Comparison of ENCODE assay signal across 22 mouse cellular contexts in the genomic region with DNA sequence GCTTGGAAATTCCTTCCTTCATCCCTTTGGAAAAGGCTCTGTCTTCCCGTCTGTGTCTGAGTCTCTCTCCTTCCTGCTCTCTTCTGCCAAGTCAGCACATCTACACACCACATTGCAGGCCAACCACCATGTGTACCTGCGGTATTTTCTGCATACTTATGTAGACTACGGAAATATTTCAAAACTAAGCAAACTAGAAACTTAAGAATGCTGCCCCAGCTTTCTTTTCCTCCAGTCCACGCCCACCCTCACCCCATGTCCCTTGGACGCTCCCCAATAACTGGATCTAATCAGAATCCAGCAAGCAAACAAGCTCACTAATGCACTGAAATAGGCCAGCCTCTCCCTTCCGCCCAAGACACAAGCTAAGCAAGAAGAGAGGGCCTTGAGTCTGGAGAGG. TPM values are rescaled to one million over a fixed set of nuclear protein-coding genes. Genes with fewer than 3 reads are reported as not detected.
A peak's percentile ranks its signal among the peaks of the same experiment; 100 is the strongest.
DNase-seq lines count a peak whose midpoint lies in the region; ATAC-seq lines count a peak whose summit lies in the region.
"Had no signal": no experiment of that assay in that cellular context is flagged by ENCODE, and none has a peak within 500 bp of the region (broad histone marks: within the 10 kb centered on the region; RNA-seq: fewer than 3 reads in every experiment).

No protein-coding gene starts in this region.

- no peaks in the 10 kb centered on the region for H3K36me3 ChIP-seq in intestine, embryonic 16.5 days (ENCODE audit: control insufficient read depth, insufficient read depth, low read length)
- no peaks in the 10 kb centered on the region for H3K36me3 ChIP-seq in hindbrain, embryonic 10.5 days
- H3K36me3 ChIP-seq: G1E; kidney, embryonic 15.5 days; liver, embryonic 13.5 days; midbrain, embryonic 15.5 days had no signal

- 70% methylated on average over 6 of the region's 6 CpGs for WGBS in intestine, embryonic 16.5 days
- WGBS in hindbrain, embryonic 10.5 days, result 90% methylated on average over 6 of the region's 6 CpGs

- H3K27ac ChIP-seq in intestine, embryonic 16.5 days (ENCODE audit: low read length), result no peak overlapping the region
- no peak overlapping the region for H3K27ac ChIP-seq in hindbrain, embryonic 10.5 days
- H3K27ac ChIP-seq: kidney, embryonic 15.5 days; liver, embryonic 13.5 days; midbrain, embryonic 15.5 days had no signal

- H3K9me3 ChIP-seq in intestine, embryonic 16.5 days (ENCODE audit: control insufficient read depth, low read length), result no peaks in the 10 kb centered on the region
- no peaks in the 10 kb centered on the region for H3K9me3 ChIP-seq in hindbrain, embryonic 10.5 days
- H3K9me3 ChIP-seq: G1E; kidney, embryonic 15.5 days; liver, embryonic 13.5 days; midbrain, embryonic 15.5 days had no signal

- no peak overlapping the region for H3K4me3 ChIP-seq in intestine, embryonic 16.5 days (ENCODE audit: low read length)
- no peak overlapping the region for H3K4me3 ChIP-seq in hindbrain, embryonic 10.5 days
- H3K4me3 ChIP-seq: erythroblast, embryonic 14.5 days; kidney, embryonic 15.5 days; liver, embryonic 13.5 days; midbrain, embryonic 15.5 days had no signal

- H3K4me1 ChIP-seq in intestine, embryonic 16.5 days (ENCODE audit: control insufficient read depth, insufficient read depth, low read length), result peaks cover 11% of the 10 kb centered on the region
- H3K4me1 ChIP-seq in hindbrain, embryonic 10.5 days (replicated peaks), result 0 out of 2 replicates have a peak, but pooled peaks cover 3% of the 10 kb centered on the region

- DNase-seq in urinary bladder, postnatal 14 days (ENCODE audit: low spot score), result peak; percentile 72
- no peak for DNase-seq in urinary bladder, postnatal 10 days (ENCODE audit: low spot score)
- peak; percentile 72 to 74 for DNase-seq in lung, adult 18-20 months
- peak; percentile 67 for DNase-seq in lung, postnatal 25 days (ENCODE audit: low spot score)
- no peak for DNase-seq in right cerebral cortex, postnatal 25 days
- no peak for DNase-seq in hindbrain, embryonic 10.5 days (ENCODE audit: low spot score)
- DNase-seq: cerebellum, adult 9-10 months; embryo, embryonic 11 days; left cerebral cortex, postnatal 4 days; liver, embryonic 13.5 days; right cerebral cortex, adult 18-20 months; spleen, adult 18-20 months; thymus, postnatal 4 days had no signal

- H3K9ac ChIP-seq in intestine, embryonic 16.5 days (ENCODE audit: low read depth, low read length), result no peak overlapping the region
- H3K9ac ChIP-seq: kidney, embryonic 15.5 days; liver, embryonic 13.5 days; midbrain, embryonic 15.5 days had no signal

- no peak for ATAC-seq in intestine, embryonic 16.5 days
- ATAC-seq: forebrain, embryonic 16.5 days; midbrain, embryonic 15.5 days had no signal

- no peaks in the 10 kb centered on the region for H3K27me3 ChIP-seq in intestine, embryonic 16.5 days (replicated peaks; ENCODE audit: control insufficient read depth, insufficient read depth, low read length)
- no peaks in the 10 kb centered on the region for H3K27me3 ChIP-seq in hindbrain, embryonic 10.5 days (ENCODE audit: insufficient read depth, poor library complexity, severe bottlenecking)
- H3K27me3 ChIP-seq: kidney, embryonic 15.5 days; liver, embryonic 13.5 days; midbrain, embryonic 15.5 days had no signal

- no peak overlapping the region for H3K4me2 ChIP-seq in intestine, embryonic 16.5 days (ENCODE audit: low read depth, low read length)
- H3K4me2 ChIP-seq: kidney, embryonic 15.5 days; liver, embryonic 13.5 days; midbrain, embryonic 15.5 days had no signal

RNA-seq across cellular contexts. Expression of a gene that starts 11.9 kb away (rescaled TPM):
- not detected in 2 replicates for polyA plus RNA-seq in intestine, embryonic 16.5 days (2015; fragmentation: Nextera tagmentation; extraction: Ambion mirVana)
- polyA plus RNA-seq in hindbrain, embryonic 10.5 days (2016; fragmentation: Nextera tagmentation; extraction: Ambion mirVana), result not detected in 2 replicates
- polyA plus RNA-seq: erythroblast, embryonic 14.5 days; forebrain, embryonic 16.5 days; G1E; heart, embryonic 14.5 days; hindbrain, embryonic 11.5 days; intestine, embryonic 14.5 days; liver, embryonic 13.5 days; midbrain, embryonic 15.5 days had no signal

Comparison
In these comparisons a context has a peak if more than half of its experiments do, and no peak if none do; other contexts are left out.
1. DNase-seq: peak in urinary bladder, postnatal 14 days (single experiment), lung, adult 18-20 months (2 of 2) and lung, postnatal 25 days (single experiment); none in urinary bladder, postnatal 10 days (single experiment), right cerebral cortex, postnatal 25 days (single experiment) and hindbrain, embryonic 10.5 days (single experiment).